Mouse (Mus musculus) stomach, embryonic 15.5 days (tissue): ENCODE data around the gene Lamc1. TPM values are rescaled to one million over a fixed set of nuclear protein-coding genes. Genes with fewer than 3 reads are reported as not detected.
A peak's percentile ranks its signal among the peaks of the same experiment; 100 is the strongest.

Experiments
- ATAC-seq: fragments of 200-750 bp; cut with Nextera tagmentation; 2 replicates; pipeline ENCODE4 v1.8.0; 2017; ENCODE audit warnings: low read depth, moderate number of reproducible peaks, moderate TSS enrichment; ENCODE audit not compliant: insufficient read depth, low FRiP score
- H3K27ac ChIP-seq: fragments of 300-500 bp; sonication (generic); 2 replicates; pipeline ENCODE4 v1.5.1; 2015; ENCODE audit warnings: mild to moderate bottlenecking, inconsistent platforms
- H3K27me3 ChIP-seq: fragments of 300-500 bp; sonication (generic); replicated peaks from 2 replicates; pipeline ENCODE4 v1.6.1; 2015; ENCODE audit warnings: inconsistent platforms
- H3K36me3 ChIP-seq: fragments of 300-500 bp; sonication (generic); 2 replicates; pipeline ENCODE4 v1.6.1; 2015; ENCODE audit warnings: inconsistent platforms
- H3K4me1 ChIP-seq: fragments of 300-500 bp; sonication (generic); 2 replicates; pipeline ENCODE4 v1.6.1; 2015; ENCODE audit warnings: inconsistent platforms
- H3K4me2 ChIP-seq: fragments of 300-500 bp; sonication (generic); 2 replicates; pipeline ENCODE4 v1.6.1; 2015; ENCODE audit warnings: mild to moderate bottlenecking, inconsistent platforms
- H3K4me3 ChIP-seq: fragments of 300-500 bp; sonication (generic); replicated peaks from 2 replicates; pipeline ENCODE4 v1.5.1; 2015; ENCODE audit warnings: inconsistent platforms
- H3K9ac ChIP-seq: fragments of 300-500 bp; sonication (generic); 2 replicates; pipeline ENCODE4 v1.6.1; 2015; ENCODE audit warnings: inconsistent platforms
- H3K9me3 ChIP-seq: fragments of 300-500 bp; sonication (generic); 2 replicates; pipeline ENCODE4 v1.6.1; 2016; ENCODE audit warnings: inconsistent platforms
- WGBS: fragments of 180-500 bp; shearing (Covaris S2); methylation state at CpG from one replicate; pipeline ENCODE4 v1.1.7; 2015; 5-methylcytosine and 5-hydroxymethylcytosine counted together
- polyA plus RNA-seq: library from polyadenylated mRNA; unstranded; fragments of >200 nt; fragmentation: Nextera tagmentation; extraction: Ambion mirVana; gene quantifications from 2 replicates; pipeline ENCODE4 v1.2.1, GENCODE M21; 2015

Gene Lamc1
- polyA plus RNA-seq, 1 experiment from 2014 or later = 64.0 TPM

GRCm38 (mm10) chr1:153273657-153274056 is 58.9 kb downstream of the Lamc1 start:
- WGBS = 46% methylated on average over 8 of the region's 8 CpGs
- Histone ChIP-seq H3K9me3 (no peaks in the 10 kb centered on the region), H3K27ac (peak overlapping the region; percentile 38; the same call in 1 of the 2 replicates), H3K4me2 (no peak overlapping the region), H3K27me3 (no peaks in the 10 kb centered on the region), H3K4me3 (no peak overlapping the region), H3K36me3 (no peaks in the 10 kb centered on the region), H3K4me1 (peaks cover 41% of the 10 kb centered on the region), H3K9ac (no peak overlapping the region)
- no peak for ATAC-seq

- Histone ChIP-seq H3K4me3 (no peak overlapping the region), H3K9me3 (no peaks in the 10 kb centered on the region), H3K4me2 (no peak overlapping the region), H3K9ac (no peak overlapping the region), H3K36me3 (no peaks in the 10 kb centered on the region), H3K4me1 (peaks cover 45% of the 10 kb centered on the region), H3K27ac (no peak overlapping the region), H3K27me3 (no peaks in the 10 kb centered on the region)
- no peak for ATAC-seq
- WGBS = 91% methylated on average over 15 of the region's 15 CpGs
Observed at GRCm38 (mm10) chr1:153270827-153271226, 61.8 kb downstream of the Lamc1 start.

GRCm38 (mm10) chr1:153269681-153270080 is 62.9 kb downstream of the Lamc1 start:
- H3K27me3 ChIP-seq = no peaks in the 10 kb centered on the region
- H3K9me3 ChIP-seq = no peaks in the 10 kb centered on the region
- ATAC-seq = no peak
- no peak overlapping the region for H3K9ac ChIP-seq
- H3K4me2 ChIP-seq = no peak overlapping the region
- peaks cover 45% of the 10 kb centered on the region for H3K4me1 ChIP-seq
- no peaks in the 10 kb centered on the region for H3K36me3 ChIP-seq
- H3K27ac ChIP-seq = no peak overlapping the region
- H3K4me3 ChIP-seq = no peak overlapping the region
- 73% methylated on average over 6 of the region's 6 CpGs for WGBS

GRCm38 (mm10) chr1:153268806-153269309 is 63.7 kb downstream of the Lamc1 start:
- Histone ChIP-seq H3K9me3 (no peaks in the 10 kb centered on the region), H3K4me2 (no peak overlapping the region), H3K36me3 (no peaks in the 10 kb centered on the region), H3K9ac (no peak overlapping the region), H3K27me3 (no peaks in the 10 kb centered on the region), H3K27ac (peak overlapping the region; percentile 51; the same call in 1 of the 2 replicates), H3K4me1 (peaks cover 47% of the 10 kb centered on the region), H3K4me3 (no peak overlapping the region)
- WGBS = 71% methylated on average over 6 of the region's 6 CpGs
- no peak for ATAC-seq

GRCm38 (mm10) chr1:153268306-153268705 is 64.3 kb downstream of the Lamc1 start:
- Histone ChIP-seq H3K4me2 (no peak overlapping the region), H3K27me3 (no peaks in the 10 kb centered on the region), H3K36me3 (no peaks in the 10 kb centered on the region), H3K4me3 (no peak overlapping the region), H3K9me3 (no peaks in the 10 kb centered on the region), H3K4me1 (peaks cover 41% of the 10 kb centered on the region), H3K9ac (no peak overlapping the region), H3K27ac (peak overlapping the region; percentile 87)
- WGBS = 74% methylated on average over 7 of the region's 7 CpGs
- no peak for ATAC-seq

- 71% methylated on average over 7 of the region's 7 CpGs for WGBS
- Histone ChIP-seq H3K9me3 (no peaks in the 10 kb centered on the region), H3K27me3 (no peaks in the 10 kb centered on the region), H3K4me3 (no peak overlapping the region), H3K4me1 (peaks cover 41% of the 10 kb centered on the region), H3K36me3 (no peaks in the 10 kb centered on the region), H3K4me2 (0 out of 2 replicates have a peak overlapping the region, but pooled peaks have one; percentile 9), H3K27ac (peak overlapping the region; percentile 87), H3K9ac (no peak overlapping the region)
- ATAC-seq = peak; percentile 31; the same call in 1 of the 2 replicates
Observed at GRCm38 (mm10) chr1:153267730-153268129, 64.9 kb downstream of the Lamc1 start.

GRCm38 (mm10) chr1:153266891-153267290 is 65.7 kb downstream of the Lamc1 start:
- Histone ChIP-seq H3K4me3 (no peak overlapping the region), H3K4me1 (peaks cover 36% of the 10 kb centered on the region), H3K36me3 (0 out of 2 replicates have a peak, but pooled peaks cover 4% of the 10 kb centered on the region), H3K9me3 (no peaks in the 10 kb centered on the region), H3K4me2 (no peak overlapping the region), H3K9ac (no peak overlapping the region), H3K27ac (peak overlapping the region; percentile 87), H3K27me3 (no peaks in the 10 kb centered on the region)
- ATAC-seq = no peak
- 20% methylated on average over 5 of the region's 5 CpGs for WGBS

DNA sequence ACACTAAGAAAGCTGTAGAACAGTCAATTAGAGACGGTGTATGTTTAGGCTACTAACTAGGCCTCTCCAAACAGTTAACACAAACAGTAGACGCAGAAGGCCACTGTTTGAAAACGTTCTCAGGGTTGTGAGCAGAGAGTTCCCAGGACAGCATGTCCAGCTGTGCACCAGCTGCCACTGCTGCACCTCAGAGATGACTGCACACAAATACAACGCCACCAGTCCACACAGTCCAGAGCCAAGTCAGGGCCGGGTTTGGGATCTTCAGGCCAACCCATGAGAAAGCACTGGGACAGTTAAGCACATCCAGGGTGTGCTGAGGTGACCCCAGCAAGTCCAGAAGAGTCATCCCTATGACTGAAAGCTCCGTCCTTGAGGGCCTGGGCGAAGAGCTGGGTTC is 67.0 kb downstream of the Lamc1 start:
- 34% methylated on average over 7 of the region's 7 CpGs for WGBS
- peak; percentile 65 for ATAC-seq
- peak overlapping the region; percentile 6; the same call in 1 of the 2 replicates for H3K4me2 ChIP-seq

GRCm38 (mm10) chr1:153265066-153265465 is 67.5 kb downstream of the Lamc1 start:
- H3K36me3 ChIP-seq = 0 out of 2 replicates have a peak, but pooled peaks cover 11% of the 10 kb centered on the region
- H3K4me3 ChIP-seq = no peak overlapping the region
- H3K9me3 ChIP-seq = no peaks in the 10 kb centered on the region
- peak overlapping the region; percentile 6; the same call in 1 of the 2 replicates for H3K4me2 ChIP-seq
- H3K4me1 ChIP-seq = peaks cover 36% of the 10 kb centered on the region
- H3K9ac ChIP-seq = no peak overlapping the region
- peak overlapping the region; percentile 87 for H3K27ac ChIP-seq
- no peaks in the 10 kb centered on the region for H3K27me3 ChIP-seq
- WGBS = 16% methylated on average over 7 of the region's 7 CpGs
- peak; percentile 49; the same call in 1 of the 2 replicates for ATAC-seq

More for the DNA sequence above, 67.0 kb downstream of the Lamc1 start:
- H3K27ac ChIP-seq = peak overlapping the region; percentile 87
- peaks cover 36% of the 10 kb centered on the region for H3K4me1 ChIP-seq
- 0 out of 2 replicates have a peak, but pooled peaks cover 7% of the 10 kb centered on the region for H3K36me3 ChIP-seq
- no peaks in the 10 kb centered on the region for H3K27me3 ChIP-seq
- H3K9ac ChIP-seq = no peak overlapping the region
- no peaks in the 10 kb centered on the region for H3K9me3 ChIP-seq
- H3K4me3 ChIP-seq = no peak overlapping the region

- Histone ChIP-seq H3K4me1 (peaks cover 9% of the 10 kb centered on the region; the same call in 1 of the 2 replicates), H3K36me3 (0 out of 2 replicates have a peak, but pooled peaks cover 11% of the 10 kb centered on the region), H3K4me2 (no peak overlapping the region), H3K4me3 (no peak overlapping the region), H3K27me3 (no peaks in the 10 kb centered on the region), H3K27ac (no peak overlapping the region), H3K9ac (no peak overlapping the region), H3K9me3 (no peaks in the 10 kb centered on the region)
- ATAC-seq = no peak
- 85% methylated on average over 5 of the region's 5 CpGs for WGBS
Observed at GRCm38 (mm10) chr1:153259752-153260300, 72.8 kb downstream of the Lamc1 start.

- ATAC-seq = peak; percentile 43; the same call in 1 of the 2 replicates
- Histone ChIP-seq H3K36me3 (peaks cover 21% of the 10 kb centered on the region), H3K27ac (no peak overlapping the region), H3K9me3 (no peaks in the 10 kb centered on the region), H3K9ac (no peak overlapping the region), H3K27me3 (no peaks in the 10 kb centered on the region), H3K4me1 (peaks cover 5% of the 10 kb centered on the region; the same call in 1 of the 2 replicates), H3K4me3 (no peak overlapping the region), H3K4me2 (no peak overlapping the region)
- 63% methylated on average over 4 of the region's 4 CpGs for WGBS
Observed at GRCm38 (mm10) chr1:153252540-153253210, 79.9 kb downstream of the Lamc1 start.
